Mouse (Mus musculus) monocyte, adult 5-6 weeks (primary cell): ENCODE results near the gene Gbp9. TPM values are rescaled to one million over a fixed set of nuclear protein-coding genes. Genes with fewer than 3 reads are reported as not detected.
"Not testable (repeated sequence)": the region's sequence is repeated elsewhere in the genome, so short reads cannot be mapped to it uniquely, and the experiment has no call there.

Experiments
- ATAC-seq: fragments of 153-309, 156-312 bp; replicated peaks from 2 replicates; pipeline ENCODE4 v1.8.0; 2017; ENCODE audit warnings: mild to moderate bottlenecking; ENCODE audit not compliant: low TSS enrichment, insufficient number of reproducible peaks, severe bottlenecking, poor library complexity, low FRiP score
- total RNA-seq: library from RNA; stranded (forward); fragments of 200-1000, 200-491, 200-594 nt; gene quantifications from 3 replicates; pipeline ENCODE4 v1.2.3, GENCODE M21; 2017

Gbp9 gene
- total RNA-seq, 1 experiment from 2014 or later = 67.7 TPM

GRCm38 (mm10) chr5:105064443-105064842, 74.9 kb downstream of the Gbp9 start:
- not testable (repeated sequence) for ATAC-seq

- ATAC-seq = no peak
Measured at GRCm38 (mm10) chr5:105063321-105063720, 76.0 kb downstream of the Gbp9 start.

- not testable (repeated sequence) for ATAC-seq
Measured at GRCm38 (mm10) chr5:105062403-105062802, 76.9 kb downstream of the Gbp9 start.

- no peak for ATAC-seq
Measured at GRCm38 (mm10) chr5:105060224-105060623, 79.1 kb downstream of the Gbp9 start.

- no peak for ATAC-seq
Measured at GRCm38 (mm10) chr5:105055279-105055678, 84.1 kb downstream of the Gbp9 start.

GRCm38 (mm10) chr5:105053471-105054169, 85.7 kb downstream of the Gbp9 start:
- ATAC-seq = 0 out of 2 replicates have a peak, but pooled peaks have one; percentile 47

- ATAC-seq = no peak
Measured at GRCm38 (mm10) chr5:105032362-105032761, 107.0 kb downstream of the Gbp9 start.

Other genes starting within 250 kb of the Gbp9 start
- 74.5 to 88.7 TPM (median 78.9 TPM) in 3 replicates for gene Abcg3, start 156.8 kb downstream of the Gbp9 start, total RNA-seq
- gene Gbp8, start within 50 bp of the Gbp9 start, total RNA-seq = 17.8 to 77.4 TPM (median 18.2 TPM) in 3 replicates
- 22.6 to 80.8 TPM (median 23.8 TPM) in 3 replicates for gene Gbp4, start within 50 bp of the Gbp9 start, total RNA-seq
- 1.4 TPM in 1 of 3 replicates, not detected in the others for gene Gbp10, start 100.0 kb upstream of the Gbp9 start, total RNA-seq
- 0.67 TPM in 1 of 3 replicates, not detected in the others for gene Gm43302, start 154.2 kb upstream of the Gbp9 start, total RNA-seq
- gene Gbp6, start 154.2 kb upstream of the Gbp9 start, total RNA-seq = 6.2 to 13.3 TPM (median 7.7 TPM) in 3 replicates